Mouse (Mus musculus) midbrain, embryonic 14.5 days (tissue): ENCODE results near the gene Jsrp1. TPM values are rescaled to one million over a fixed set of nuclear protein-coding genes. Genes with fewer than 3 reads are reported as not detected.

Source experiments
- ATAC-seq: fragments of 200-750 bp; cut with Nextera tagmentation; 2 replicates; pipeline ENCODE4 v1.8.0; 2017; ENCODE audit warnings: moderate number of reproducible peaks, moderate library complexity; ENCODE audit not compliant: low FRiP score, low TSS enrichment
- DNase-seq: peaks from one replicate; pipeline ENCODE4 v3.0.0-alpha.2; 2015
- H3K27ac ChIP-seq: fragments of 300-500 bp; sonication (generic); replicated peaks from 2 replicates; pipeline ENCODE4 v1.5.1; 2014; ENCODE audit warnings: mild to moderate bottlenecking, low read depth, low read length, moderate library complexity
- H3K27me3 ChIP-seq: fragments of 300-500 bp; sonication (generic); 2 replicates; pipeline ENCODE4 v1.6.1; 2014; ENCODE audit warnings: low read length, control low read depth, mixed read lengths; ENCODE audit not compliant: control insufficient read depth, insufficient read depth
- H3K36me3 ChIP-seq: fragments of 300-500 bp; sonication (generic); 2 replicates; pipeline ENCODE4 v1.6.1; 2014; ENCODE audit warnings: low read length, control low read depth; ENCODE audit not compliant: control insufficient read depth, insufficient read depth
- H3K4me1 ChIP-seq: fragments of 300-500 bp; sonication (generic); 2 replicates; pipeline ENCODE4 v1.6.1; 2014; ENCODE audit warnings: mild to moderate bottlenecking, antibody characterized with exemption, low read length, control low read depth; ENCODE audit not compliant: control insufficient read depth, insufficient read depth
- H3K4me2 ChIP-seq: fragments of 300-500 bp; sonication (generic); 2 replicates; pipeline ENCODE4 v1.6.1; 2014; ENCODE audit warnings: mild to moderate bottlenecking, low read length, moderate library complexity
- H3K4me3 ChIP-seq: fragments of 300-500 bp; sonication (generic); replicated peaks from 2 replicates; pipeline ENCODE4 v1.5.1; 2014; ENCODE audit warnings: low read depth, low read length
- H3K9ac ChIP-seq: fragments of 300-500 bp; sonication (generic); replicated peaks from 2 replicates; pipeline ENCODE4 v1.6.1; 2014; ENCODE audit warnings: mild to moderate bottlenecking, low read length, moderate library complexity
- H3K9me3 ChIP-seq: fragments of 300-500 bp; sonication (generic); 2 replicates; pipeline ENCODE4 v1.6.1; 2016; ENCODE audit warnings: low read length, control low read depth, mixed read lengths; ENCODE audit not compliant: control insufficient read depth
- WGBS: fragments of 180-500 bp; shearing (Covaris S2); extraction: QIAGEN DNeasy Blood & Tissue Kit; methylation state at CpG from one replicate; pipeline ENCODE4 v1.1.7; 2014; 5-methylcytosine and 5-hydroxymethylcytosine counted together
- polyA plus RNA-seq: library from polyadenylated mRNA; unstranded; fragments of >200 nt; fragmentation: Nextera tagmentation; extraction: Ambion mirVana; gene quantifications from 2 replicates; pipeline ENCODE4 v1.2.1, GENCODE M21; 2014

Gene Jsrp1
- polyA plus RNA-seq, 1 experiment from 2014 or later, result 0.30 TPM

DNA sequence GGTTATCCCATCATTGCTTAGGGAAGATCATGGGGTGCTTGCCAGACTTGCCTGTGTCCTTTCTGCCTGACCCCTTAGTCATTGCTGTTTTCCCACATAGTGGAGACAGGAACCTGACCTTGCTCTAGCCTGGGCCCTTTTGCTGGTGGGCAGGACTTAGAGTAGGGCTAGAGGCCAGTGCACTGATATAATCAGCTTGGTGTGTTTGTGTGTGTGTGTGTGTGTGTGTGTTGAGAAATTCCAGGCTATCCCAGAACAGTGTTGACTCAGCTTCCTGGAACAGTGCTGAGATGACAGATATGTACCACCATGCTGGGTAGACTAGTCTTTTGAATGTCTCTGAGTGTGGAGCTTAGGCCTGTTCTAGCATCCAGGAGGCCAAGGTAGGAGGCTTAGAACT, 33.7 kb downstream of the Jsrp1 start:
- peaks cover 94% of the 10 kb centered on the region for H3K36me3 ChIP-seq

DNA sequence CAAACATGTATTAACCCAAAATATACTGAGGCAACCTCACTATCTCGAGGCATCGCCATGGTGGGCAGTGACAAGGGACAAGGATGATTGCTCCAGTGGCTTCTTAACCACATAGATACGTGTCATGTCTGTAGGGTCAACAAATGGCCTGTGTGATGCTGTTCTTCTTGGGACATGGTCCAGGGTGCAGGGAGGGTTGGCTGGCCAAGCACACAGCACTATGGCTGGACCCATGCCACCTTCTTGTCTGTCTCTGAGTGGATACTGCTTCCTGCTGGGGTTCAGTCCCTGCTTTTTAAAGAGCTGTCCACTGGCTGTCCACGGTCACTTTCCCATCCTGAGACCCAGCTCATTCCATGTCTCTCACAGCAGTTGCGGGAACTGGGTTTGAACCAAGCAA, 36.2 kb downstream of the Jsrp1 start:
- H3K9me3 ChIP-seq, result no peaks in the 10 kb centered on the region
- 95% methylated on average over 5 of the region's 5 CpGs for WGBS
- ATAC-seq (no peak), DNase-seq (no peak)
- H3K36me3 ChIP-seq, result peaks cover 94% of the 10 kb centered on the region
- H3K27ac ChIP-seq, result no peak overlapping the region
- no peak overlapping the region for H3K4me3 ChIP-seq
- no peak overlapping the region for H3K9ac ChIP-seq
- H3K27me3 ChIP-seq, result no peaks in the 10 kb centered on the region
- no peaks in the 10 kb centered on the region for H3K4me1 ChIP-seq
- H3K4me2 ChIP-seq, result no peak overlapping the region

More for the DNA sequence above, 33.7 kb downstream of the Jsrp1 start:
- Histone ChIP-seq H3K9me3 (no peaks in the 10 kb centered on the region), H3K4me2 (no peak overlapping the region), H3K27ac (no peak overlapping the region), H3K27me3 (no peaks in the 10 kb centered on the region), H3K4me3 (no peak overlapping the region), H3K9ac (no peak overlapping the region), H3K4me1 (no peaks in the 10 kb centered on the region)
- DNase-seq, result no peak
- ATAC-seq, result no peak

DNA sequence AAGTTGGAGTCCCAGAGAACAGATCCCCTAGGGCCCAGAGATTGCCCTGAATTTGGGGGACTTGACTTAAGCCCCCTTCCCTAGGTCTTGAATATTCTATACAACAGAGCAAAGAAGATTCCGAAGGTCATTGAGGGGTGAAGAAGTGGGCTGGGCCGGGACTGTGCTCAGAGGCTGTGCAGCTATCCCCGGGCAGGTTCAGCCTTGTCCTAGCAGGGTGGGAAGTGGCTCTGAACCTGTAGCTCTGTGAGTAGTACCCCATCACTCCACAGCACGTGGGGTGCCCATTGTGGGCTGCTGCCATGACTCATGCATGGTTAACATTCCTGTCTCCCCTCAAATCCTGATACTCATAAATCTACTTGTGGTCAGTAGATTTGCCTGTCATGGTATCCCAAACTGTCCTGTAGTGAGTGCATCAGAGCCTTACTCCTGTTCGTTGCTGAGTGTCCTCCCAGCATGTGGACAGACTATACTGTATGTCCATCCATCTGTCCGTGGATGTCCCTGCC, 36.9 kb downstream of the Jsrp1 start:
- WGBS, result 92% methylated on average over 6 of the region's 6 CpGs
- no peak overlapping the region for H3K9ac ChIP-seq
- no peak overlapping the region for H3K27ac ChIP-seq
- H3K9me3 ChIP-seq, result no peaks in the 10 kb centered on the region
- H3K27me3 ChIP-seq, result no peaks in the 10 kb centered on the region
- no peak overlapping the region for H3K4me2 ChIP-seq
- H3K4me1 ChIP-seq, result no peaks in the 10 kb centered on the region
- H3K36me3 ChIP-seq, result peaks cover 94% of the 10 kb centered on the region
- H3K4me3 ChIP-seq, result no peak overlapping the region
- ATAC-seq, result no peak
- DNase-seq, result no peak

DNA sequence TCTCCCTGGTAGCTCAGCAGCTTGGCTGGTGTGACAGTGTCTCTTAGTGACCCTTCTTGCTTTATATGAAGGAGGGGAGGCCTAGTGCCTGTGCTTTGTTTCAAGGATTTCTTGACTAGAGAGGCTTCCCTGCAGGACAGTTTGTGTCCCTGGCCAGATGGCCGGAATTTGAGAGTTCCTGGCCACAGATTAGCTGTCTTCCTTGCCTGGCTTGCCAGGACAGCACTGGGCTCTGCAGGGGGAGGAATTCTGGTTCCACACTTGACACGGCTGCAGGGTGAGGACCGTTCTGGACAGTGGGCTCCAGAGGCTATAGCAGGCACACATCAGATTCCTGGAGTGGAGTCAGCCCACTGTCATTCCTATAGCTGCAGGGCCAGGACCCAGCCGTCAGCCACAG, 37.6 kb downstream of the Jsrp1 start:
- WGBS, result 88% methylated on average over 4 of the region's 4 CpGs
- no peak overlapping the region for H3K4me2 ChIP-seq
- H3K27ac ChIP-seq, result no peak overlapping the region
- no peak overlapping the region for H3K4me3 ChIP-seq
- H3K4me1 ChIP-seq, result no peaks in the 10 kb centered on the region
- H3K27me3 ChIP-seq, result no peaks in the 10 kb centered on the region
- H3K36me3 ChIP-seq, result peaks cover 94% of the 10 kb centered on the region
- no peak overlapping the region for H3K9ac ChIP-seq
- no peak for DNase-seq
- no peak for ATAC-seq
- no peaks in the 10 kb centered on the region for H3K9me3 ChIP-seq

DNA sequence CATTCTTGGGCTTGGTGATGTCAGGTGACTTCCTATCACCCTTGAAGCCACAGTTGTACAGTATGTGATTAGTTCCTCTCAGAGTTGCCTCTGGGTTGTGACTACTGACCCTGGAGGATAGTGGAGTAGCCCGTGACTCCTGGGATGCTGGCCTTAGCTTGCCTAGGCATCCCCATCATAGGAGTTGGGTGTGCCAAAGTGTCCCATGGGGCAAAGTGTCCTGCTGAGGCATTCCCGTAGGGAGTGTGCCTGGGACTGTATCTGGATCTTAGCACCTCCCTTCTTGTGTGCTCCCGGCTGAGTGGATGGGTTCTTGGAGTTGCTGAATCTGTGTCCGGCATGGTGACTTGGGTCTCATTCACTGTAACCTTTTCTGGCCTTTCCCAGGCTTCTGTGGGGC, 38.3 kb downstream of the Jsrp1 start:
- no peak for DNase-seq
- no peak overlapping the region for H3K4me2 ChIP-seq
- H3K36me3 ChIP-seq, result peaks cover 99% of the 10 kb centered on the region
- H3K4me3 ChIP-seq, result no peak overlapping the region
- no peak overlapping the region for H3K9ac ChIP-seq
- WGBS, result 92% methylated on average over 4 of the region's 4 CpGs
- ATAC-seq, result no peak
- no peaks in the 10 kb centered on the region for H3K4me1 ChIP-seq
- H3K27ac ChIP-seq, result no peak overlapping the region
- H3K9me3 ChIP-seq, result no peaks in the 10 kb centered on the region
- H3K27me3 ChIP-seq, result no peaks in the 10 kb centered on the region

DNA sequence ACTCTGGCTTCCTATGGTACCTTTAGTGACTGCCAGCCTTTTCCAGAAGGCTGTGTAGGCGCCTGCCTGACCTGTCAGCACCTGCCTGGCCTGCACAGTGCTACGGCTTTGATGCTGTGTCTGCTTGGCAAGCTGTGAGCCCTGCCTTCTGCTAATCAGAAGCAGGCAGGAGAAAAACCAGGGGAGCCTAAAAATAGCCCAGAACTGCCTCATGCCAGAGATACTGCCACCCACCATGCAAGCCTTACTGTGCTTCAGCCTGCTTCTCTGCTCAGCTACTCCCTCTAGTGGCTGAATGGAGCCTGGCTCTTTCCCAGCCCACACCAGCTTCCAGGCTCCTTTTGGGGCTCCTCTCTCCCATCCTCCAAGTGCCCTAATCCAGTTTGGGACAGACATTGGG, 38.7 kb downstream of the Jsrp1 start:
- H3K4me3 ChIP-seq, result no peak overlapping the region
- peak; percentile 78 for DNase-seq
- H3K4me2 ChIP-seq, result no peak overlapping the region
- H3K27me3 ChIP-seq, result no peaks in the 10 kb centered on the region
- H3K9ac ChIP-seq, result no peak overlapping the region
- ATAC-seq, result peak; percentile 34; the same call in 1 of the 2 replicates
- WGBS, result 75% methylated on average over 2 of the region's 2 CpGs
- no peaks in the 10 kb centered on the region for H3K9me3 ChIP-seq
- no peak overlapping the region for H3K27ac ChIP-seq
- H3K4me1 ChIP-seq, result no peaks in the 10 kb centered on the region
- H3K36me3 ChIP-seq, result peaks cover 100% of the 10 kb centered on the region

DNA sequence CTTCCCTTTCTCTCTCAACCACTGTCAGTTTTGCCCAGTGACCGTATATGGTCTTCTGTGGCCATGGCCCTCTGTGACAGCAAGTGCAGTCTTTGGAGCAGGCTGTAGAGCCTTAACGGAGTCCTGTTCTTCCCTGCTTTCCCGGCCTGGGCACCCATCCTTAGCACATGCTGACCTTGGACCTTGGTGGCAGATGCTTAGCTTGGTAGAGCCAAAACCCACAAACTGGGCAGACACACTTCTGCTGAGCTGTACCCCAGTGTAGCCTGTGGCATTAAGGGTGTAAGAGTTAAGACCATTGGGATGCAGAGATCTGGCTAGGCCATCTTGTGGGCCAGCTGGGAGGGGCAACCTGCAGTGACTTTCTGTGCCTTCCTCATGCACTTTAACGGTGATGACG, 39.5 kb downstream of the Jsrp1 start:
- Histone ChIP-seq H3K36me3 (peaks cover 99% of the 10 kb centered on the region), H3K4me2 (no peak overlapping the region), H3K27me3 (no peaks in the 10 kb centered on the region), H3K9me3 (no peaks in the 10 kb centered on the region), H3K9ac (no peak overlapping the region), H3K4me3 (no peak overlapping the region), H3K27ac (no peak overlapping the region), H3K4me1 (no peaks in the 10 kb centered on the region)
- WGBS, result 88% methylated on average over 5 of the region's 5 CpGs
- ATAC-seq (no peak), DNase-seq (no peak)

DNA sequence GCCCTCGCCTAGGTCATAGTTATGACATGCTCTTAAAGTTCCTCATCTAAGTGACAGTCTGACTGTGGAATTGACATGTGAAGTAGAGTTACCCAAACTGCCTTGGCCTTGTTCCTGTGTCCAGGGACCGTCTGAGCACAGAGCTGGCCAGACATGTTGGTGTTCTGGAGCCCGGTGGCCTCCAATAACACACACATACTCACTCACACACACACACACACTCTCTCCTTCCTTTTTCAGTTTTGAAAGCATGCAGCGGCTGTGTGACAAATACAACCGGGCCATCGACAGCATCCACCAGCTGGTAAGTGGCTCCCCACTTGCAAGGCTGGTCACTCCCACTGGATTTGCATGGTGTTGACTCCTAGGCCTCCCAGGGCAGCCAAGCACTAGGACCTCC, 44.9 kb downstream of the Jsrp1 start:
- Histone ChIP-seq H3K36me3 (peaks cover 88% of the 10 kb centered on the region), H3K4me2 (no peak overlapping the region), H3K27me3 (no peaks in the 10 kb centered on the region), H3K9me3 (no peaks in the 10 kb centered on the region), H3K4me3 (no peak overlapping the region), H3K9ac (no peak overlapping the region), H3K4me1 (no peaks in the 10 kb centered on the region), H3K27ac (no peak overlapping the region)
- no peak for ATAC-seq
- 92% methylated on average over 6 of the region's 6 CpGs for WGBS
- no peak for DNase-seq

DNA sequence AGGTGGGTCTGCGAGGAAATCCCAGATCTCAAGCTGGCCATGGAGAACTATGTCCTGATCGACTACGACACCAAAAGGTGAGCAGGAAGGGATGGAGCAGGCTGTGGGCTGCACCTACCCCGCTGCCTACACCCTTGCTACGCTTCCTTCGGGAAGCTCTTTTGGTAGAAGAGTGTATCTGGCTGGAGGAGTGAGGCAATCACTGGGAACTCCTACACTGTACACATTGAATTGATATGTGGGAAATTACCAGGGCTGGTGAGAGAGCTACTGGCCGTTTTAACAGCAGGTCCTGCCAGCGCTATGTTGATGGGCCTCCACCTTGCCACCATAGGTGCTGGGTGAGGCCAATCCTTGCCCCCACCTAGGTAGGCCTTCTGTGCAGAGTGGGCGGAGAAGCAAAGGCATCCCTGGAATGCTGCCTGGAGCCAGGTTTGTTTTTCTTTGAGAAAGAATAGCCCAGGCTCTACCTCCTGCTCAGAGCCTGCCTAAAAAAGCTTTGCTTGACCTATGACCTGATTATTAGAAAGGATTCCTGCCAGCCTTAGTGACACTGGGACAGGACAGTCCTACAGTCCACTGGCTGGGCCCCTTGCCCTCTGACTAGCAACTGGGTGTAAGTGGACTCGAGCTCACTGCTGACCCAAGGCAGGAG, 47.0 kb downstream of the Jsrp1 start:
- 90% methylated on average over 10 of the region's 10 CpGs for WGBS
- DNase-seq (no peak), ATAC-seq (no peak)
- H3K4me2 ChIP-seq, result no peak overlapping the region
- no peaks in the 10 kb centered on the region for H3K9me3 ChIP-seq
- H3K4me3 ChIP-seq, result no peak overlapping the region
- no peak overlapping the region for H3K9ac ChIP-seq
- no peaks in the 10 kb centered on the region for H3K27me3 ChIP-seq
- H3K27ac ChIP-seq, result no peak overlapping the region
- no peaks in the 10 kb centered on the region for H3K4me1 ChIP-seq
- H3K36me3 ChIP-seq, result peaks cover 67% of the 10 kb centered on the region
